Mouse (Mus musculus): ENCODE results near the gene Gm20390.
"Not testable (repeated sequence)": the region's sequence is repeated elsewhere in the genome, so short reads cannot be mapped to it uniquely, and the experiment has no call there.

DNA sequence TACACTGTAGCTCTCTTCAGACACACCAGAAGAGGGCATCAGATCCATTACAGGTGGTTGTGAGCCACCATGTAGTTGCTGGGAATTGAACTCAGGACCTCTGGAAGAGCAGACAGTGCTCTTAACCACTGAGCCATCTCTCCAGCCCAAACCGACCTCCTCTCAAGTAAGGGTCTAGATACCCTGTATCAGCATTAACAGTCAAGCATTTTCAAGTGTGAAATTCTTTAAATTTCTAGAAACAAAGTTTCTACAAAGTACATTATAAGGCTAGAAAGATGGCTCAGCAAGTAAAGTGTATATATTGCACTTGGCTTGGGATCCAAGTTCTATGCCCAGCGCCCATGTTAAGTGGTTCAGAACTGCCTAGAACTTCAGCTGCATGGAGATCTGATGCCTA lies 53.1 kb downstream of the Gm20390 start:
- not testable (repeated sequence) for TF ChIP-seq CTCF (IDR thresholded peaks at IDR 0.05; ENCODE audit: low read depth, low read length); POLR2A (IDR thresholded peaks at IDR 0.05; ENCODE audit: extremely low read depth, insufficient read depth, low read length)

Data from liver, adult 2 months (tissue).